Mouse (Mus musculus): ENCODE measurements at regions not wholly inside any gene's neighbourhood (a gene's known extent, or its start where the extent isn't known, plus 50 kb on each side); places are given as distances from the start of the nearest gene placed in this dataset.

DNA sequence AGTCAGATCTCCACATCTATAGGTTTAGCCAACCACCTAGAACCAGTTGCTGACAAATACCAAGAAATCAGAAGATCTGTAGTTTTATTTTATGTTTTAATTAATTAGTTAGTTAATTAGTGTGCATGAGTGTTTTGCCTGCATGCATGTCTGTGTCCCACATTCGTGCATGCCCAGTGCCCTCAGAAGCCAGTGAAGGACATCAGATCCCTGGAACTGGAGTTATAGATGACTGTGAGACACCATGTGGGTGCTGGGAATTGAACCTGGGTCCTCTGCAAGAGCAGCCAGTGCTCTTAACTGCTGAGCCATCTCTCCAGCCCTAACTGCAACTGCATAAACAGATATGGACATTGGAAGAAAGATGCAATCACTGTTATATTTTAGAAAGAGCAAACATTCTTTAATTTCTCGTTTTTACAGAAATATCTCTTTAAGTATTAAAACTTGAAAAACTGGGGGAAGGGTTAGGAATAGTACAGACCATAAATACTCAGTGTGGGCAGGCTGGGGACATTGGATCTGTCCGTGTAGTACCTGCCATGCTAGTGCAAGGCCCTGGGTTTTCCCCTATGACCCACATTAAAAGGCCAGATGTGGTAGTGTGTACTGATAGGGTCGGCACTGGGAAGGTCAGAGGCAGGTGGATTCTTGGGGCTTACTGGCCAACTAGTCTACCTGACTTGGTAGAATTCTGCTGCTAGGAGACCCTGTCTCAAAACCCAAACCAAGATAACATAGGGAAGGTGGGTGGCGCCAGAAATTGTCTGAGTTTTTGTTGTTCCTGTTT is 83.3 kb upstream of the Cpm start:
- no peaks in the 10 kb centered on the region for H3K27me3 ChIP-seq (ENCODE audit: control insufficient read depth, insufficient read depth, low read length)
- DNase-seq (ENCODE audit: low spot score) (no peak), ATAC-seq (ENCODE audit: low FRiP score, low TSS enrichment) (no peak)
- H3K9ac ChIP-seq (ENCODE audit: low read length), result no peak overlapping the region
- no peak overlapping the region for H3K27ac ChIP-seq (replicated peaks)
- no peaks in the 10 kb centered on the region for H3K9me3 ChIP-seq (ENCODE audit: control insufficient read depth, low read length)
- H3K4me1 ChIP-seq (replicated peaks; ENCODE audit: control insufficient read depth, insufficient read depth), result no peaks in the 10 kb centered on the region
- WGBS, result 91% methylated on average over 5 of the region's 5 CpGs
- no peak overlapping the region for H3K4me2 ChIP-seq (replicated peaks; ENCODE audit: low read depth)
- no peak overlapping the region for H3K4me3 ChIP-seq (ENCODE audit: low read depth, low read length)
- H3K36me3 ChIP-seq (ENCODE audit: control insufficient read depth, insufficient read depth, low read length), result no peaks in the 10 kb centered on the region
- no peak for TF ChIP-seq EP300 (optimal IDR thresholded peaks at IDR 0.05)
- no peak for TF ChIP-seq CTCF (IDR thresholded peaks at IDR 0.05; ENCODE audit: low read depth)

DNA sequence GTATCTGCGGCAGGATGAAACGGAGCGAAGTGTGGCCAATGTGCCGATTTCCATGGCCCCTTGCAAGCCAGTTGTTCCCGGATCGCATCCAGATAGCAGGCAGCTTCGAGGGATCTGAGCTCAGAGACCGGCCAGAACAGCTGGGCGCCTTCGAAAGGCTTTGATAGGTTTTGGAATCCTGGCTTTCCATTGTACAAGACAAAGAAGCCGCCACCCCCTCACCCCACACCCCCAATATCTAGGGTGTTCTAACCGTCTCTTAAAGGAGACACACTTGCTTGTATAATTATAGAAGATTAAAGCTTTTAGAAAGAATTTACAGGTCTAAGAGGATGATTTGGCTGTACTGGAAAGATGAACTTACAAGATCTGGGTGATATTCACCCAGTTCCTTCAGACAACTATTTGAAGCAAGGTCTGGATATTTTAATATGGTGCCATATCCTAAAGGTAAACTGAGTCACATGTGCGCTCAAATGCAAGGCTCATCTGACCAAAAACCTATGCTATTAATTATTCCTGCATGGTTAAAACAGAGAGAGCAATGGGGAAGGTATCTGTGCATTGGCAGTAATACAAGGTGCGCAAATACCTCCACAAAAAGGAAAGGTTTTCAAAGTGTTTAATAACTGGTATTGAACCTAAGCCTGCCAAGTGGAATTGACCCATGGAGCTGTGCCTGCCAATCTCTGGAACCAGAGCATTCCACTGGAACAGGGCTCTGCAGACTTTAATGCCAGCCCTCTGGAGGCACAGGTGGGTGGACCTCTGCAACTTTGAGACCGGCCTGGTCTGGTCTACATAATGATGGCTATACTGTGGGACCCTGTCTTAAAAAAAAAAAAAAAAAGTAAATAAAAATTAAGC is 84.4 kb upstream of the Cpm start:
- Histone ChIP-seq H3K4me3 (ENCODE audit: low read depth, low read length) (no peak overlapping the region), H3K9me3 (ENCODE audit: control insufficient read depth, low read length) (no peaks in the 10 kb centered on the region), H3K4me2 (replicated peaks; ENCODE audit: low read depth) (no peak overlapping the region), H3K4me1 (replicated peaks; ENCODE audit: control insufficient read depth, insufficient read depth) (no peaks in the 10 kb centered on the region), H3K27me3 (ENCODE audit: control insufficient read depth, insufficient read depth, low read length) (no peaks in the 10 kb centered on the region), H3K27ac (replicated peaks) (no peak overlapping the region), H3K9ac (ENCODE audit: low read length) (no peak overlapping the region), H3K36me3 (ENCODE audit: control insufficient read depth, insufficient read depth, low read length) (no peaks in the 10 kb centered on the region)
- no peak for TF ChIP-seq CTCF (IDR thresholded peaks at IDR 0.05; ENCODE audit: low read depth)
- TF ChIP-seq EP300 (optimal IDR thresholded peaks at IDR 0.05), result no peak
- ATAC-seq (ENCODE audit: low FRiP score, low TSS enrichment), result no peak
- no peak for DNase-seq (ENCODE audit: low spot score)
- 50% methylated on average over 15 of the region's 15 CpGs for WGBS

DNA sequence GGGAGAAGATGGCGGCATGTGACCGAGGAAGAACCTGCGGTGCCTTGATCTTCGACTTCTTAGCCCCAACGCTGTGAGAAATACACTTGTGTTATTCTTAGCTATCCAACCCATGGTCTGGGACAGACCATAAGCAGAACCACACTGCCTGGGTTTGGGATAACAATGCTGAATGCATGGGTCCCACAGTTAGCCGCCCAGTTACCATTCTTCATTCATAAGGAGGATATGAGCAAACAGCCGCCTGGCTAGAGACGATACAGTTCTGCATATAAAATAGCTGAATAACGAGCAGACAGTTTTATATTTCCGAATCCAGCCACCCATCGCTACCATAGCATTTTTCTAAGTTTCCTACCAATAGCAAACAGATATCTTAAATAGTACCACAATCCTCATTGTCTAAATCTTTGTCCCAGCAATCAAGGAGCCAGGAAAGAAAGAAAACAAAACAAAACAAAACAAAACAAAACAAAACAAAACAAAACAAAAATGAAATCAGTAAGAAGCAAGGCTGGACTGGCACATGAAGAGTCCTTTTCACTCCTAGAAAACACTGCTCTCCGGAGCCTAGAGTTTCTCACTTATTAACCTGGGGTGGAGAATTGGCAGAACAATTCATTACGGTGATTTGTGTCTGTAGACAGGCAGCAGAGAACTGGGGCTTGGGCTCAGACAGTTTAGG is 85.2 kb upstream of the Cpm start:
- WGBS, result 82% methylated on average over 13 of the region's 13 CpGs
- H3K36me3 ChIP-seq (ENCODE audit: control insufficient read depth, insufficient read depth, low read length), result no peaks in the 10 kb centered on the region
- ATAC-seq (ENCODE audit: low FRiP score, low TSS enrichment), result no peak
- H3K9ac ChIP-seq (ENCODE audit: low read length), result no peak overlapping the region
- DNase-seq (ENCODE audit: low spot score), result no peak
- H3K27me3 ChIP-seq (ENCODE audit: control insufficient read depth, insufficient read depth, low read length), result no peaks in the 10 kb centered on the region
- no peaks in the 10 kb centered on the region for H3K4me1 ChIP-seq (replicated peaks; ENCODE audit: control insufficient read depth, insufficient read depth)
- TF ChIP-seq CTCF (IDR thresholded peaks at IDR 0.05; ENCODE audit: low read depth) (no peak), EP300 (optimal IDR thresholded peaks at IDR 0.05) (no peak)
- no peak overlapping the region for H3K27ac ChIP-seq (replicated peaks)
- H3K4me3 ChIP-seq (ENCODE audit: low read depth, low read length), result no peak overlapping the region
- H3K4me2 ChIP-seq (replicated peaks; ENCODE audit: low read depth), result no peak overlapping the region
- H3K9me3 ChIP-seq (ENCODE audit: control insufficient read depth, low read length), result no peaks in the 10 kb centered on the region

DNA sequence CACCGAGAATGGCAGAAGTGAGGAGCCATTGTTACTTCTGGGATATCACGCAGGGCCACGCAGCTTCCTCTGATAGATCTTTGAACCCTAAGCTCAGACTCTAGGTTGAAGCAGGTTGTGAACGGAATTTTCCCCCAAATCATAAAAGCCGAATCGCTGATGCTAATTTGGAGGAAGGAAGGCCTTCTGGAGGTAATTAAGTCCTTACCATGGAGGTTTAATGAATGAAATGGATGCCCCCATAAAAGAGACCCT is 85.7 kb upstream of the Cpm start:
- WGBS, result 92% methylated on average over 6 of the region's 6 CpGs

DNA sequence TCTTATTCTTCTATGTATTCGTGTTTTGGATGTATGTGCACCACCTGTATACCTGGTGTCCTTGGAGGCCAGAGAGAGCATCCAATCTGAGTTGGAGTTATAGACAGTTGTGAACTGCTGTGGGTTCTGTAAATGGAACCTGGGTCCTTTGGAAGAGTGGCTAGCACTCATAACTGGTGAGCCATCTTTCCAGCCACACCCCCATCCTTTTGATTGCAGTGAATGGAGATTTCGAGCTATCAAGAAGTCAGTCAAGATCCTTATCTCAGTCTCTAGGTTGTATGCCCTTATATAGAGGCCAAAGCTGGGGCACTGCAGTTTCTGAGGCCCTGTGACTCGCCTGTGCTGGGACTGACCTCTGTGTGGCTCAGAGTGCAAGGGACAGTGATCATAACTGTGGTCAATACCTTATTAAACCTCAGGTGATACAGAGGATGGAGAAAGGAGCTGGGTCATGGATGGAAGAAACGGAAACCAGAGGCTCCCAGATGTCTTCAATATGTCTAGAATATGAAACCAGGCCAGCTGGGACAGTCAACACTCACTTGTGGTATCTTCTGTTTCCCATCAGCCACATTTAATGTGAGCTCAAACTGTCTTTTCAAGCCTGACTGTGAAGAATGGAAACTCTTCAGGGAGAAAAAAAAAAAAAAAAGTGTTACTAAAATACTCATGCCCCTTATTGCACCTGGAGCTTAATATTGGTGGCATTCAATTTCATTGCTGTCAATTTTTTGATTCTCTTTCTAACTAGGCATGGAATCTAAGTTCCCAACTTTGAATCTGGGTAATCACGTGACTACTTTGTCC is 86.2 kb upstream of the Cpm start:
- Histone ChIP-seq H3K9me3 (ENCODE audit: control insufficient read depth, low read length) (no peaks in the 10 kb centered on the region), H3K27me3 (ENCODE audit: control insufficient read depth, insufficient read depth, low read length) (no peaks in the 10 kb centered on the region), H3K36me3 (ENCODE audit: control insufficient read depth, insufficient read depth, low read length) (no peaks in the 10 kb centered on the region), H3K27ac (replicated peaks) (no peak overlapping the region), H3K4me2 (replicated peaks; ENCODE audit: low read depth) (no peak overlapping the region), H3K9ac (ENCODE audit: low read length) (no peak overlapping the region), H3K4me1 (replicated peaks; ENCODE audit: control insufficient read depth, insufficient read depth) (no peaks in the 10 kb centered on the region), H3K4me3 (ENCODE audit: low read depth, low read length) (no peak overlapping the region)
- no peak for ATAC-seq (ENCODE audit: low FRiP score, low TSS enrichment)
- DNase-seq (ENCODE audit: low spot score), result no peak
- WGBS, result 78% methylated on average over 5 of the region's 5 CpGs
- TF ChIP-seq EP300 (optimal IDR thresholded peaks at IDR 0.05), result no peak
- no peak for TF ChIP-seq CTCF (IDR thresholded peaks at IDR 0.05; ENCODE audit: low read depth)

More for the DNA sequence above, 85.7 kb upstream of the Cpm start:
- no peak for DNase-seq (ENCODE audit: low spot score)
- no peak overlapping the region for H3K27ac ChIP-seq (replicated peaks)
- H3K4me2 ChIP-seq (replicated peaks; ENCODE audit: low read depth), result no peak overlapping the region
- no peaks in the 10 kb centered on the region for H3K36me3 ChIP-seq (ENCODE audit: control insufficient read depth, insufficient read depth, low read length)
- no peak overlapping the region for H3K9ac ChIP-seq (ENCODE audit: low read length)
- TF ChIP-seq EP300 (optimal IDR thresholded peaks at IDR 0.05) (no peak), CTCF (IDR thresholded peaks at IDR 0.05; ENCODE audit: low read depth) (no peak)
- H3K9me3 ChIP-seq (ENCODE audit: control insufficient read depth, low read length), result no peaks in the 10 kb centered on the region
- no peak overlapping the region for H3K4me3 ChIP-seq (ENCODE audit: low read depth, low read length)
- H3K4me1 ChIP-seq (replicated peaks; ENCODE audit: control insufficient read depth, insufficient read depth), result no peaks in the 10 kb centered on the region
- no peaks in the 10 kb centered on the region for H3K27me3 ChIP-seq (ENCODE audit: control insufficient read depth, insufficient read depth, low read length)
- ATAC-seq (ENCODE audit: low FRiP score, low TSS enrichment), result no peak
